Mouse (Mus musculus): ENCODE measurements around the gene Dtx1. TPM values are rescaled to one million over a fixed set of nuclear protein-coding genes. Genes with fewer than 3 reads are reported as not detected.

Dtx1 gene
- total and polyA plus RNA-seq, 3 experiments = 0.05 to 0.09 TPM; not detected in 1

DNA sequence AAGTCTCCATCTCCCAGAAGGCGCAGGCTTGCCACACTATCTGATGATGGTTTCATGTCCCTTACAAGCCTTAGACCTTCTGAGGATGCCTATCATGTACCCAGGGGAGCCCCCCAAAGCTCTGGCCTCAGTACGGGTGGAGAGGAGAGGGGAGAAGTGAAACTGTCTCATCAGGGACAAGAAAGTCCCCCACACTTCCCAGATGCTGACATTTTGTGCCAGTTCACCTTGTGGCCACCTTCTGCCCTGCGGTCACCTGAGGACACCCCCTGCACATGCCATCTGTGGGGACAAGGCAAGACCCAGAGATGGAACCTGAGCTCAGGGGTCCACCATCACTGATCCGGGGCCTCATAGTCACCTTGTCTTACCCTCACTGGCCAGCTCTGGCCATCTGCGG lies 23.8 kb downstream of the Dtx1 start:
- Histone ChIP-seq H3K27me3 (ENCODE audit: insufficient read depth, low read length) (peaks cover 22% of the 10 kb centered on the region), H3K36me3 (replicated peaks) (no peaks in the 10 kb centered on the region), H3K9me3 (replicated peaks) (no peaks in the 10 kb centered on the region), H3K4me1 (ENCODE audit: insufficient read depth, low read depth, low read length) (peaks cover 90% of the 10 kb centered on the region), H3K4me3 (ENCODE audit: low read depth, low read length) (peak overlapping the region; percentile 57; the same call in 1 of the 2 replicates)
- TF ChIP-seq CTCF (IDR thresholded peaks at IDR 0.05; ENCODE audit: low read depth, low read length) (no peak), POLR2AphosphoS5 (IDR thresholded peaks at IDR 0.05; ENCODE audit: insufficient replicate concordance, low read depth, low read length) (no peak), TAL1 (conservative IDR thresholded peaks at IDR 0.05; ENCODE audit: low read depth, low read length) (no peak), GATA1 (IDR thresholded peaks at IDR 0.05; ENCODE audit: borderline replicate concordance, low read length) (no peak), GATA2 (IDR thresholded peaks at IDR 0.05; ENCODE audit: borderline replicate concordance, low read depth, low read length) (no peak)
- DNase-seq (ENCODE audit: low spot score) (no peak), ATAC-seq (ENCODE audit: extremely low read depth, insufficient number of reproducible peaks, low FRiP score, poor library complexity, severe bottlenecking) (no peak)

DNA sequence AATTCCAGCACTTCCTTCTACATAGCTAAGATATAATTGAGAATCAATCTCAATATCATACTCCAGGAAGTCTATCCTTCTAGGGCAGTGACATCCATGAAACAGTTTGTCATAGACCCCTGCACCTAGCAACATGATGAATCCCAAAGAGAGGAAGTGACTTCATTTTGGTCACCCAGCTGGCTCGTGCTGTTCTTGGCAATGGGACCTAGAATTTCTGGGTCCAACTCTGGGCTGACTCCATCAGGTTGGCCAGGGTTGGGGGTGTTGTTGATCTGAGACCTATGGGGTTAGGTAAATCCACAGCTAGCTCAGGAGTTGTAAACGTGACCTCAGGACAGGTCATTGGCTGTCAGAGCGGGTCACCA lies 24.3 kb downstream of the Dtx1 start:
- DNase-seq (ENCODE audit: low spot score) (no peak), ATAC-seq (ENCODE audit: extremely low read depth, insufficient number of reproducible peaks, low FRiP score, poor library complexity, severe bottlenecking) (no peak)
- H3K4me3 ChIP-seq (ENCODE audit: low read depth, low read length) = peak overlapping the region; percentile 57; the same call in 1 of the 2 replicates
- no peaks in the 10 kb centered on the region for H3K36me3 ChIP-seq (replicated peaks)
- no peak for TF ChIP-seq CTCF (IDR thresholded peaks at IDR 0.05; ENCODE audit: low read depth, low read length)
- no peak for TF ChIP-seq GATA1 (IDR thresholded peaks at IDR 0.05; ENCODE audit: borderline replicate concordance, low read length)
- TF ChIP-seq POLR2AphosphoS5 (IDR thresholded peaks at IDR 0.05; ENCODE audit: insufficient replicate concordance, low read depth, low read length) = no peak
- TF ChIP-seq GATA2 (IDR thresholded peaks at IDR 0.05; ENCODE audit: borderline replicate concordance, low read depth, low read length) = no peak
- no peak; the same call in 1 of the 2 replicates for TF ChIP-seq TAL1 (conservative IDR thresholded peaks at IDR 0.05; ENCODE audit: low read depth, low read length)
- H3K9me3 ChIP-seq (replicated peaks) = no peaks in the 10 kb centered on the region
- H3K27me3 ChIP-seq (ENCODE audit: insufficient read depth, low read length) = peaks cover 21% of the 10 kb centered on the region
- peaks cover 94% of the 10 kb centered on the region for H3K4me1 ChIP-seq (ENCODE audit: insufficient read depth, low read depth, low read length)

DNA sequence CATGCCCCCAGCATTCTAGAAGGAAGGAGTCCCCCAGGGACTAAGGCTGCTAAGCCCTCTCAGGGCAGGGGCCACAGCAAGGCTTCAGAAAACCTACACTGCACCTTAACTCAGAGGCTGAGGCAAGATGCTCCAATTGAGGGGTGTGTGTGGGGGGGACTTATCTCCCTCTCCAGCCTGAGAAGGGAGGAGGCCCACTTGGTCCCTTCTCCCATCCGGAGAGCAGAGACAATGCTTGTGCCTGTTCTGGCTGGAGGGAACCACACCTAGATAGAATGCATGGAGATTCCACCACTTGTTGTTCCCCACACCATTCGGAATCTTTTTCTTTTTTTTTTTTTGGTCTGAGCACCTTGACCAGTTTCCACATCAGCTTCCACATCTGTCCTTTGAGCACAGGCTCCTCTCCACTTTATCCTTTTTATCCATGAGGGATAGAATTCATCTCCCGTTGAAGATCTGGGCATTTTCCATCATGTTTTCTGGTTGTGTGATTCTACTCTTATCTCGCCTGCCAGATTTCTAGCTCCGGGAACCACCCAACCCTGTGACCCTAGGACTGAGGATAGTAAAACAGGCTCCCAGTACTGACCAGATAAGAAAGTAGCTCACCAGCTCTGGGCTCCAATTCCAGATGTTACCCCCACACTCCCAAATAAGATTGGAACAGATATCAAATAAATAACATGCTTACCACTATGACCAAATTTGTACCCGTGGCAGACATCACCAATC lies 24.8 kb downstream of the Dtx1 start:
- TF ChIP-seq GATA1 (IDR thresholded peaks at IDR 0.05; ENCODE audit: borderline replicate concordance, low read length) = no peak
- peak; percentile 88 for TF ChIP-seq TAL1 (conservative IDR thresholded peaks at IDR 0.05; ENCODE audit: low read depth, low read length)
- TF ChIP-seq POLR2AphosphoS5 (IDR thresholded peaks at IDR 0.05; ENCODE audit: insufficient replicate concordance, low read depth, low read length) = no peak
- Histone ChIP-seq H3K9me3 (replicated peaks) (no peaks in the 10 kb centered on the region), H3K4me3 (ENCODE audit: low read depth, low read length) (peak overlapping the region; percentile 54; the same call in 1 of the 2 replicates), H3K4me1 (ENCODE audit: insufficient read depth, low read depth, low read length) (peaks cover 97% of the 10 kb centered on the region), H3K36me3 (replicated peaks) (no peaks in the 10 kb centered on the region), H3K27me3 (ENCODE audit: insufficient read depth, low read length) (peaks cover 21% of the 10 kb centered on the region)
- peak; percentile 75 for ATAC-seq (ENCODE audit: extremely low read depth, insufficient number of reproducible peaks, low FRiP score, poor library complexity, severe bottlenecking)
- DNase-seq (ENCODE audit: low spot score) = peak; percentile 80

DNA sequence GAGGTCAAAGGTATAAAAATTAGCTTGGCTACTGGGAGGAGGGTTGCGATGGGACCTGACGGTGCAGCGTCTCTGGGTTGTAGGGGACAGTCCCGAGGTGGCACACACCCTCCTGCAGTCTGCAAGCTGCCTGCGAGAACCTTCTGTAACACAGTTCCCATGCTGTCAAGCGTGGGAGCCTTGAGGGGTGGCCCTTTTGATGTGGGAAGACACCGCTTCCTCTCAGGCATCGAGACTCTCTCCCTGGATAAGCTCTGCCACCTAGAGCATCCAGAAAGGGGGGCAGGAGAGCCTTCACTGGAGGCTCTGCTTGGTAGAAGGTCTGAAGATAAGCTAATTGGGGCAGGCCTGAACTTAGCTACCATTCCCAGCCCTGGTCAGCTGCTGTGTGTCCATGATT lies 26.0 kb downstream of the Dtx1 start:
- TF ChIP-seq TAL1 (conservative IDR thresholded peaks at IDR 0.05; ENCODE audit: low read depth, low read length) (no peak), CTCF (IDR thresholded peaks at IDR 0.05; ENCODE audit: low read depth, low read length) (no peak), GATA1 (IDR thresholded peaks at IDR 0.05; ENCODE audit: borderline replicate concordance, low read length) (no peak), GATA2 (IDR thresholded peaks at IDR 0.05; ENCODE audit: borderline replicate concordance, low read depth, low read length) (no peak), POLR2AphosphoS5 (IDR thresholded peaks at IDR 0.05; ENCODE audit: insufficient replicate concordance, low read depth, low read length) (no peak)
- ATAC-seq (ENCODE audit: extremely low read depth, insufficient number of reproducible peaks, low FRiP score, poor library complexity, severe bottlenecking) = no peak
- Histone ChIP-seq H3K4me3 (ENCODE audit: low read depth, low read length) (no peak overlapping the region; the same call in 1 of the 2 replicates), H3K36me3 (replicated peaks) (no peaks in the 10 kb centered on the region), H3K27me3 (ENCODE audit: insufficient read depth, low read length) (peaks cover 16% of the 10 kb centered on the region), H3K4me1 (ENCODE audit: insufficient read depth, low read depth, low read length) (peaks cover 89% of the 10 kb centered on the region), H3K9me3 (replicated peaks) (no peaks in the 10 kb centered on the region)
- DNase-seq (ENCODE audit: low spot score) = no peak

DNA sequence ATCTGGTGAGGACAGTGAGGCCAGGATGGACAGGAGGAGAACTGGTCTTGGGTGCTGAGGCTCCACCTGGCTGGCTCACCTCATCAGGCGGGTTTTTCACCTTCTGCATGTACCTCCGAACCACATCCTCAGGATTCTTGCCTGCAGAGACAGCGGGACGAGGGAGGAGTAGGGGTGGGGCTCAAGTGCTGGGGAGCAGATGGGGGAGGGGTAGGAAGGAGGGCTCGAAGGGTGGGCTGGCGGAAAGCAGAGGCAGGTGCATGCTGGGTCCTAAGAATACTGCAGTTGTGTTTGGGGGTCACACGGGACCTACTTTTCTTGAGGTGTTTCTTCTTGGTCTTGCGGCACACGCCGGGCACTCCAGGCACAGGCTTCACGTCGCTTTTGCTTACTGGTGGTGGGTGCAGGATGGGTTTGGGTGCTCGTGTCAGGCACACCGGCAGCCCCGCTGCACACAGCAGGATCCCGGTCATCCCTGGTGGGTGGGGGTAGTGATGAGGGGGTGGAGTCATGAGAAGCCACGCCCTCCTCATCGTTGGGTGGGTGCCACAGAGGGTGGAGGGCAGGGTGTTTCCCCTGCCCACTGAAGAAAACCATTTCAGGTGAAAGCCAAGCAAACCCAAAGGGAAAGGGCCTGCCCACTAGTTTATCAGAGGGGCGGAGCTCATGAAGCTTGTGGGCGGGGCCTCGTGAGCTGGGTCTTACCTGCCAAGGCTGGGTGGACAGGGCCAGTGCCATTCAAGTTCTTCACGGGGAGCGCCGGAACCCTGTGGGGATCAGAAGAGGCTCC lies 28.6 kb downstream of the Dtx1 start:
- no peak for ATAC-seq (ENCODE audit: extremely low read depth, insufficient number of reproducible peaks, low FRiP score, poor library complexity, severe bottlenecking)
- H3K27me3 ChIP-seq (ENCODE audit: insufficient read depth, low read length) = peaks cover 17% of the 10 kb centered on the region
- peaks cover 13% of the 10 kb centered on the region for H3K36me3 ChIP-seq (replicated peaks)
- H3K9me3 ChIP-seq (replicated peaks) = no peaks in the 10 kb centered on the region
- DNase-seq (ENCODE audit: low spot score) = no peak
- peaks cover 89% of the 10 kb centered on the region for H3K4me1 ChIP-seq (ENCODE audit: insufficient read depth, low read depth, low read length)
- no peak for TF ChIP-seq GATA2 (IDR thresholded peaks at IDR 0.05; ENCODE audit: borderline replicate concordance, low read depth, low read length)
- no peak for TF ChIP-seq TAL1 (conservative IDR thresholded peaks at IDR 0.05; ENCODE audit: low read depth, low read length)
- TF ChIP-seq CTCF (IDR thresholded peaks at IDR 0.05; ENCODE audit: low read depth, low read length) = no peak
- no peak for TF ChIP-seq GATA1 (IDR thresholded peaks at IDR 0.05; ENCODE audit: borderline replicate concordance, low read length)
- TF ChIP-seq POLR2AphosphoS5 (IDR thresholded peaks at IDR 0.05; ENCODE audit: insufficient replicate concordance, low read depth, low read length) = no peak
- no peak overlapping the region; the same call in 1 of the 2 replicates for H3K4me3 ChIP-seq (ENCODE audit: low read depth, low read length)

DNA sequence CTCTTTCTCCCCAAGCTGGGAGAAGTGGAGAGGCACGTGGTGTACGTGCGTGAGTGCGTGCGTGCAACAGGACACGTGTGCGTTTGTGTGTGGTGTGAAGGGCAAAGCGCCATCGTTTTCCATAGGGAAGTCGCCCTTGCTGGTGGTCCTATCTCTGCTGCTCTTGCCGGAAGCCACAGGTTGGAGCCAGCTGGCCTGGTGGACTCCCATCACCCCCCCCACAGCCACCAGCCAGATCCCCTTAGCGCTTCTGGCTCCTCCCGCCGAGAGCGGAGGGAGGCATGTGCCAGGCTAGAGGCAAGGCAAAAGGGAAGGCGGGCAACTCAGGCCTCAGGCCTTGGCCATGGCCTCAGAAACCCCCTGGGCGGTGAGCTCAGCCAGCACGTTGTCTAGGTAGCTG lies 30.8 kb downstream of the Dtx1 start:
- TF ChIP-seq GATA1 (IDR thresholded peaks at IDR 0.05; ENCODE audit: borderline replicate concordance, low read length) = no peak
- TF ChIP-seq CTCF (IDR thresholded peaks at IDR 0.05; ENCODE audit: low read depth, low read length) = no peak
- no peak for TF ChIP-seq POLR2AphosphoS5 (IDR thresholded peaks at IDR 0.05; ENCODE audit: insufficient replicate concordance, low read depth, low read length)
- TF ChIP-seq GATA2 (IDR thresholded peaks at IDR 0.05; ENCODE audit: borderline replicate concordance, low read depth, low read length) = no peak
- no peak for TF ChIP-seq TAL1 (conservative IDR thresholded peaks at IDR 0.05; ENCODE audit: low read depth, low read length)
- no peak overlapping the region for H3K4me3 ChIP-seq (ENCODE audit: low read depth, low read length)
- H3K36me3 ChIP-seq (replicated peaks) = peaks cover 32% of the 10 kb centered on the region
- ATAC-seq (ENCODE audit: extremely low read depth, insufficient number of reproducible peaks, low FRiP score, poor library complexity, severe bottlenecking) (no peak), DNase-seq (ENCODE audit: low spot score) (no peak)
- peaks cover 21% of the 10 kb centered on the region for H3K27me3 ChIP-seq (ENCODE audit: insufficient read depth, low read length)
- peaks cover 82% of the 10 kb centered on the region for H3K4me1 ChIP-seq (ENCODE audit: insufficient read depth, low read depth, low read length)
- H3K9me3 ChIP-seq (replicated peaks) = no peaks in the 10 kb centered on the region
